Mouse (Mus musculus): ENCODE results near the gene Ube2d2b.
A peak's percentile ranks its signal among the peaks of the same experiment; 100 is the strongest.

The Ube2d2b gene

GRCm38 (mm10) chr5:107855546-107855945 lies 25.6 kb downstream of the Ube2d2b start:
- DNase-seq: no peak

DNA sequence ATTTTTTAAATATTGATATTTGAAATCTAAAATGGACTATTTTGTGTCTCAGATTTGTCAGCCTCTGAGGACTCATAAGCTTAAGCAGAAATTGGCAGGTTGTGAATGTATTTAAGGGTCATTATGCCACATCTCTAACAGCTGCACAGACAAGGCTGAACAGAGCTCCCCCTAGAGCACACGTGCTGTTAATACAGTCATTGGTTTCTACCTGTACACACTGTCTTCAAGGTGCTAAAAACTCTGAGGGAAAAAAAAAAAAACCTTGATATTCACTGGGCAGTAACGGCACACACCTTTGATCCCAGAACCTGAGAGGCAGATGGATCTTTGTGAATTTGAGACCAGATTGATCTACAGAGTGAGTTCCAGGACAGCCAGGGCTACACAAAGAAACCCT lies 29.1 kb downstream of the Ube2d2b start:
- no peak for DNase-seq

- DNase-seq: no peak
These were observed 34.1 kb downstream of the Ube2d2b start for GRCm38 (mm10) chr5:107863971-107864370.

- no peak for DNase-seq
These were observed 36.5 kb downstream of the Ube2d2b start for GRCm38 (mm10) chr5:107866127-107867126.

DNA sequence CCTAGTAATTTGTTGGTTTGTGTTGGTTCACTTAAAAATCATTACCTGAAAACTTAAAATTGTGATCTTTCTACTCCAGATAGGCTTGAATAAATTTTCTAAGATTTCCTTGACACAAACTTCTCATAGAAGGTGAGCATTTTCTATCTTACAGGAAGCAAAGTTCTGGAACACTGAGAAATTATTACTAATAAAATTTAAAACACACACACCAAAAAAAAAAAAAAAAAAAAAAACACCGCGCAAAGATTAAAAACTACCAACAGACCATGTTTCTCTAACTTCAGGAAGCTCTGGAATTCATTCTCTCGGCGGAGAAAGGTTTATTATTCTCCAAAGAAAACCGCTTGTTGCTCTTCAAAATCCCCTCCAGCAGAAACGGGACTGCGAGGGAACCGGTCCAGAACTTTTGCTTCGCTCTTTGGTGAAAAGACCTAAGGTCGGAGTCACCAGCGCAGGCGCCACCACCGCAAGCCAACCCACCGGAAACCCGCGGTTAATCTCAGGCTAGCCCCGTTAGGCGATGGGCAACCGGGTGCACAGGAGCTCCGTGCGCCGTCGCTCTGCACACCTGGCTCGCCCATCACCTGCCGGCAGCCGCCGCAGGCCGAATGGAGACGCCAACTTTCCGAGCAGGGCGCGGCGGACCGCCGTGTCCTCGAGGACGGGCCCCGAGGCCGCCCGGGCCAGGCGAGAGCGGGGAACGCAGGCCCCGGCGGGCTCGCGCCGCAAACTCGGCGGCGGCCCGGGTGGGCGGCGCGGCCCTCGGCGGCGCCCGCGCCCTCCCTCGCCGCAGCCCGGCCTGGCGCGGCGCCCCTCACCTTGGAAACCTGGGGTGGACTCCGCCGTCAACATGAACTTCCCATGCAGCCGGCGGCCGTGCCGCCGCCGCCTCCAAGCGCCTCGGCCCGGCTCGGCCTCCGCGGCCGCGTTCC lies 38.3 kb downstream of the Ube2d2b start:
- peak; percentile 66 for DNase-seq

DNA sequence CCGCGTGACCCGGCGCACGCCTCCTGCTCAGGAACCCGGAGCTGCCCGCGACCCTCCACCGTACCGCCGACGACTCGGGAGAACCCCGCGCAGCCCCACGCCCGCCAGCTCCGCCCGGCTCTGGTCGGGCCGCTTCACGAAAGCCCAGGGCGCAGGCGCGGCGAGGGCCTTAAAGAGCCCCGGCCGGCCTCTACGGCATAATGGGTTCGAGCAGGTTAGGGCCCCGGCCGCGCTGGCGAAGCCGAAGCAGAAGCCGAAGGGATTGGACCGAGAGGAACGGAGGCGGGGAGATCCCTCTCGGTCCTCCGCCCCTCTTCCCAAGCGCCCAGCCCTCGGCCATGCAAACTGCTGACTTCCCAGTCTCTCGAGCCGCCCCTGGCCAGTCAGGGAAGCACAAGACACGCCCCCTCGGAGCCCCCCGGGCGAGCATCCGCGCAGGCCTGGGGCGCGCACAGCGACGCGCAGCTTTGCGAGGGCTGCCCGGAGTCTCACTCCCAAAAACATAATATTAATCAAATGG lies 39.1 kb downstream of the Ube2d2b start:
- peak; percentile 96 for DNase-seq

DNA sequence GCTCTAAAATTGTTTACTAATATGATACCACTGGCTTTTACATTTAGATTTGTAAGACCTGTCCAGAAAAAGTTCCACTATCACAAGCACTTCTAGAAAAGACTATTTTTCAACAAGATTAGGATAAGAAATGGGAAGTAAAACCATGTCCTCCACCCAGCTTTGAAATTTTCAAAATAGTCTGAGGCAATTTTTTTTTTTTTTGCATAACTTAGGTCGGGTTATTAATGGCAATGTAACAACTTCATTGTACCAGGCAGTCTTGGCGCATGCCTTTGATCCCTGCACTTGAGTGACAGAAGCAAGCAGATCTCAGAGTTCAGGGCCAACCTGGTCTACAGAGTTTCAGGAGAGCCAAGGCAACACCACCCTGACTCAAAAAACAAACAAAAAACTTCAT lies 39.8 kb downstream of the Ube2d2b start:
- no peak for DNase-seq

DNA sequence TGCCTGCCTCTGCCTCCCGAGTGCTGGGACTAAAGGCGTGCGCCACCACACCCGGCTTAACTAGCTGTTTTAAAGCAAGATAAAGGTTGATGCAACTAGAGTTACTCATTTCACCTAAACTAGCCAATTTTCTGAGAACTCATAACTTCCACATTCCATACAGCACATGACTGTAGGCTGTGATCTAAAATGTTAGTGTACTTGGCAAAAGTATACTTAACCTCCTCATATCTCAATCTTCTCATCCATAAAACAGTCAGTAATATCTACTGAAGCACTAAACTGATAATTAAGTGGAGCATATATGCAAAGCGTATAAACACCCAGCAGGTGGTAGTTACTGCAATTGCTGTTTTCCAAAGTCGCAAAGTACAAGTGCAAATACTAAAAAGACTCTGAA lies 43.4 kb downstream of the Ube2d2b start:
- no peak for DNase-seq

GRCm38 (mm10) chr5:107873886-107874302 lies 44.0 kb downstream of the Ube2d2b start:
- no peak for DNase-seq

DNA sequence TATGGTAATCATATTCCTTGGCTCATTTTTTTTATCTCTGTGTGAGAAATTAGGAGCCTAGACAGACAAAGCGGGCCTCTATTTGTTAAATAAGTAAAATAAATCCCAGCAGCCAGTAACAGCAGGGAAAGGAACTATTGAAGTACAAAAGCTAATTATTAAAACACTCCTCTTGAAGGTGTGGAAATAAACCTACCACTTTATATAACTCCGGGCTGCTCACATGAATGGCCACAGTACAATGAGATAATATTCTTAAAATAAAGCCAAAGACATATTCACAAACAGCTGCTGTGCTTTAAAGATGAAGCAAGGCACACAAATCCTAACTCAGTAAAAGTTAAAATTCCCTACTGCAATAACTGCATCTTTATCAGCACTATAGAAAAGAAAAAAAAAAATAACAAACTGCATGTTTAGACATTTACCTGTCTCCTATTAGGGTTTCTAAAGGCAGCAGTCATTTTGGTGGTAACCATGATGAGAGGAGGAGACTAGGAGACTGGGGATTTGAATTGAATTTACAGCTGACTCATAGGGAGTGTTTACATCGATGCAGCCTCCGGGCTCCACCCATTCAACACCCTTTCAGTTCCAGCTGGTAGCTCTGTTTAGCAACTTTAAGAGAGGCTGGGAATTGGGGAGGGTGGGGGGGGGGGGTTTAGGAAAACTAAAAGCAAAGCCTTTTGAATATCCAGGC lies 44.8 kb downstream of the Ube2d2b start, which contains the start of gene Evi5:
Gene Evi5, minus strand, starts transcription at position 547 of the 700 bp plus-strand sequence.
- no peak for DNase-seq

DNA sequence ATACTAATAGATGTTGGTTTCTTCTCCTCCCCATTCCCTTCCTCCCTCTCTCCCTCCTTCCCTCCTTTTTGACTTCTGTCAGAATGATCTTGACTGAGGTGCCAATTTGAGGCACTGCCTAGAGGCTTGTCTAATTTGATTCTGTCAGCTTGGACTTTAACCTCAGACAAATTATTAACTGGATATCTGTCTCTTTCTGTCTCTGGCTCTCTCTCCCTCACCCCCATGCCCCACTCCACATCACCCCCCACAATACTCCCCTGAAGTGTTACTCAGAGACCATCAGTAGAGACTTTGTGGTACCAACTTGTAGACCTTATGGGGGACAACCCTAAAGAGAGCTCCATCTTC lies 45.3 kb downstream of the Ube2d2b start:
- DNase-seq: no peak

DNA sequence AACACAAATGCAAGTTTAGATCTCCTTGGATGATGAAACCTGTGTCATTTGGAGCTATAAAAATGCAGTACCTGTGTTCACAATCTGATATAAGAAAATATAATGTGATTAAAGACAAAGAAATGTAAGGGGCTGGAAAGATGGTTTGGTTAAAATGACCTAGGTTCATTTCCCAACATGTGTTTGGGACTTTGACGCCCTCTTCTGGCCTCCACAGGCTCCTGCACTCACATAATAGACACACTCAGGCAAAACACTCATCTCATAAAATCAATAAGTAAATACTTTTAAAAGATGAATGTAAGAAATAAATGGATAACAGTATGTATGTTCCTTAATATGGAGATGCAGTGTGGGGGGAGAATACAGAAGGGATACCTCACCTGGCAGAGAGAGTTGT lies 47.2 kb downstream of the Ube2d2b start:
- DNase-seq: no peak

GRCm38 (mm10) chr5:107880710-107881109 lies 50.8 kb downstream of the Ube2d2b start:
- DNase-seq: peak; percentile 83

Data from kidney, adult 11 months (tissue).